Mouse (Mus musculus): ENCODE results near the gene Wfdc12. TPM values are rescaled to one million over a fixed set of nuclear protein-coding genes. Genes with fewer than 3 reads are reported as not detected.
"Not testable (repeated sequence)": the region's sequence is repeated elsewhere in the genome, so short reads cannot be mapped to it uniquely, and the experiment has no call there.

Wfdc12 gene
- polyA plus RNA-seq, 1 experiment from 2014 or later: not detected

DNA sequence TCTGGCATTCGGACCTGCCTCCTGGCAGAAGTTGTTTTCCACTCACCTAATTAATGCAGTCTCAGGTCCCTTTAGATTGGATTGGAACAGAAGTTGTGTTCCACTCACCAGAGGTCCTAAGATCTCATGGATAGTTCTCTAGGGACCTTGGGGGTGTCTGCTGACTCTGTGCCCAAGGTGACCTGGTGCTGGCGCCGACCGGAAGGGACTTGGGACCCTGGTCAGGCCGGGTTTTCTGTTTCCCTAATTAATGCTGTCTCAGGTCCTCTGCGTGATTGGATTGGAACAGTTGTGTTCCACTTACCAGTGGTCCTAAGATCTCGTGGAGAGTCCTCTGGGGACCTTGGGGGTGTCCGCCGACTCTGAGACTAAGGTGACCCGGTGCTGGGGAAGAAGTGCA, 15.6 kb upstream of the Wfdc12 start:
- H3K36me3 ChIP-seq (ENCODE audit: control insufficient read depth, insufficient read depth, low read length); H3K27me3 ChIP-seq (ENCODE audit: control insufficient read depth, insufficient read depth, low read length); ATAC-seq (ENCODE audit: insufficient read depth, low FRiP score, low TSS enrichment); H3K4me1 ChIP-seq (ENCODE audit: control insufficient read depth, insufficient read depth, low read length); H3K27ac ChIP-seq (ENCODE audit: low read depth, low read length); H3K9ac ChIP-seq (ENCODE audit: low read length); H3K4me3 ChIP-seq (ENCODE audit: low read depth, low read length); DNase-seq (ENCODE audit: low spot score); H3K9me3 ChIP-seq (ENCODE audit: control insufficient read depth, low read length); H3K4me2 ChIP-seq (ENCODE audit: low read depth): not testable (repeated sequence)
- WGBS: 90% methylated on average over 10 of the region's 10 CpGs

DNA sequence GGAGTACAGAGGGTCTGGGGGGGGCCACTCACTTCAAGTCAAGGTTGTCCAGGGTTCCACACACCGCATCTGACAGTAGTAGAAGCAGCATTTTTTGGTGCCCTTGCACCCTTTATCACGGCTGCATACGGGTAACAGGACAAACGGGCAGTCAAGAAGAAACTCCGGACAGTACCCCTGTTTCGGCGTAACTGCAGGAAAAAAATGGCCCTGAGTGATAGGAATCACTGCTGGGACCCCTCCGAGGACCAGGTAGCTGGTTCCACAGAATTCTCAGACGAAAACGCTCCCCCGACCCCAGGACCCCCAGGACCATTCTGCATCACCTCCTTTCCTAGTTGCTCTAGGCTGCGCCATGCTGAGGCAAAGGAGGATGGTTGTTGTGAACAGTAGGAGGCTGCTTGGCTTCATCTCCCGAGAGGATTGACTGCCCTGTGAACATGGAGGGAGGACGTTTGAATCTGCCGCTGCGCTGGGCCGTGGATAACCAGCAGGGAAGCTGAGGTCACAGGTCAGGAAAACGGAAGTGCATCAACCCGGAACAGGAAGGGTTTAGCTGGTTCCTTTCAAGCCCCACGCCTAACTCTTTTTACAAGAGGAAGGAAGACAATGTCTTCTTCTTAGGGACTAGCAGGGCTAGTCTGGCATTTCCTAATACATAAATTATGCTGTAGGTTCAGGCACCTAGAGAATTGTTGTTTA, 9.4 kb upstream of the Wfdc12 start, which contains the start of gene Wfdc15a:
Gene Wfdc15a, minus strand, starts transcription at position 505 of the 702 bp plus-strand sequence.
- 78% methylated on average over 20 of the region's 20 CpGs for WGBS
- H3K9ac ChIP-seq (ENCODE audit: low read length): no peak within 1 kb of the TSS
- no peaks in the 10 kb centered on the region for H3K27me3 ChIP-seq (ENCODE audit: control insufficient read depth, insufficient read depth, low read length)

DNA sequence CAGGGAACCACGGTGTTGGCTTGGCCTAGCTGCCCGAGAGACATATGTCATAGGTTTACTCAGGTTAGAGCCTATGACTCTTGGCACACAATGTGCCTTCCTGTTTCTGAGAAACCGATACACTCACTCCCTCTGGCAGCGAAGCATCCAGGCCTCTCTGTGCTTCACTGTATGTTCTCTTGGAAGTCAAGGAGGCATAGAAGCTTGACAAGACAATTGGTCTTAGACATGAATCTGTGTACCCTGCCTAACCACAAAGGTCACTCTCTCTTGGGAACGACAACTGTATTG, 6.2 kb upstream of the Wfdc12 start:
- ATAC-seq (ENCODE audit: insufficient read depth, low FRiP score, low TSS enrichment) (no peak), DNase-seq (ENCODE audit: low spot score) (no peak)
- H3K9me3 ChIP-seq (ENCODE audit: control insufficient read depth, low read length): no peaks in the 10 kb centered on the region
- H3K9ac ChIP-seq (ENCODE audit: low read length): no peak overlapping the region
- H3K27ac ChIP-seq (ENCODE audit: low read depth, low read length): no peak overlapping the region
- H3K27me3 ChIP-seq (ENCODE audit: control insufficient read depth, insufficient read depth, low read length): no peaks in the 10 kb centered on the region
- no peak overlapping the region for H3K4me3 ChIP-seq (ENCODE audit: low read depth, low read length)
- H3K4me1 ChIP-seq (ENCODE audit: control insufficient read depth, insufficient read depth, low read length): no peaks in the 10 kb centered on the region
- H3K36me3 ChIP-seq (ENCODE audit: control insufficient read depth, insufficient read depth, low read length): no peaks in the 10 kb centered on the region
- 86% methylated on average over 5 of the region's 5 CpGs for WGBS
- H3K4me2 ChIP-seq (ENCODE audit: low read depth): no peak overlapping the region

More for the DNA sequence above, 9.4 kb upstream of the Wfdc12 start, which contains the start of gene Wfdc15a:
- DNase-seq (ENCODE audit: low spot score) (no peak), ATAC-seq (ENCODE audit: insufficient read depth, low FRiP score, low TSS enrichment) (no peak)
- no peaks in the 10 kb centered on the region for H3K36me3 ChIP-seq (ENCODE audit: control insufficient read depth, insufficient read depth, low read length)
- H3K27ac ChIP-seq (ENCODE audit: low read depth, low read length): no peak within 1 kb of the TSS
- H3K4me1 ChIP-seq (ENCODE audit: control insufficient read depth, insufficient read depth, low read length): no peaks in the 10 kb centered on the region
- H3K4me2 ChIP-seq (ENCODE audit: low read depth): no peak within 1 kb of the TSS
- H3K9me3 ChIP-seq (ENCODE audit: control insufficient read depth, low read length): no peaks in the 10 kb centered on the region
- H3K4me3 ChIP-seq (ENCODE audit: low read depth, low read length): no peak within 1 kb of the TSS

DNA sequence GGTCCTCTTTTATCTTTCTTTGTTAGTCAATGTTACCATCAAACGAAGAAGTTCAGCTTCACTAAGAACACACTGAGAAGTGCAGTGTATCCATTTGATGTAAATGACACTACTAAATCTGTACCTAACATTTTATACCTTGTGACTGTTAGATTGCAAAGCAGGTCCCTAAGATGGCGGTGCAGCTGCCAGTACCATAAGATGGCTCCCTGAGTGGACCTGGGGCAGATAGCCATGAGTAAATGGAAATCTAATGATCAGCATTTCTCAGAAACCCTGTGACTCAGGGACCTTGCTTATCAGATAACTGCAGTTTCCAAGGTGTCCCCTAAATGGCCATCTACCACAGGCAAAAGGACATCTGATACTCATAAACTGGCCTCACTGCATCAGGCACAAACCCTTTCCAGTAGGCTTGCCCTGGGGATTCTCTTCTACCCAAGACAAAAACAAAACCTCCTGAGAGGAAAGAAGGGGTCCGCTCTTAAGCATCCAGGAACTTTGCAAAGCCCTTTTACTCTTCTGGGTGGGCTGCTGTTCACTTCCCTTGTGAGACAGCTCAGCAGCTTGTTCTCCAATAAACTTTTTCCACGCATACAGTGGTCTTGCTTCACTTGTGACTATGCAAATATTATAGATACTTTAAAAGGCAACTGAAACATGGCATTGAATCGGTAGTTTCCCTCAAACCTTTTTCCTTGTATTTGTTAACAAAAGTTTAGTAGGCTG, 5.7 kb upstream of the Wfdc12 start:
- no peaks in the 10 kb centered on the region for H3K36me3 ChIP-seq (ENCODE audit: control insufficient read depth, insufficient read depth, low read length)
- 91% methylated on average over 5 of the region's 5 CpGs for WGBS

DNA sequence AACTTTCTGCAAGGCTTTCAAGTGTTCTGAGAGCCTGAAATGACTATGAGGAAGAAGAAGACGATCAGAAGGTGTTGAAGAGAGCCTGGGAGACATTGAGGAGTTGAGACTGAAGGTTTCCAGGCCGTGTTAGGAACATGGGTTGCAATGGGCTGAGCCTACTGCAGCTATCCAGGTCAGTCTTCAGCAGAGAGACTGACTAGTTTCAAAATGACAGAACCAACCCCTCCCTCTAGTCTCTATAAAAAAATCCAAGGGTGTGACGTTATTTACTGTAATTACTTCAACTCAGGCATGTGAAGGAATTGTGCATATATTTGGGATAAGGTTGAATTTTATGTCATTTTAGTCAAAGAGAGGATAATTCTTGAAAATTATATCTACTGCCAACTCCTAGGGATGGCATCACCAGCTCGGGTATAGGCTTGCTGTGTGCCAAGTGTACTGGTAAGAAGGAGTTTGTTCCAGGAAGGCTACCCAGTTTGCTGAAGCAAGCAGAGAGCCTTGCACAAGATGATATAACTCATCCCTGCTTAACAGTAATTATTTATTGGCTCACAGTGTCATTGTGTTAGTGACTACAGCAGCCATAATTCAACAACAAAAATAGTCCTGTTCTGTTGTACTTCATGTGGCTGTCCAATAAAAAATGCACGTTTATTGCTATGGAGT, 4.7 kb upstream of the Wfdc12 start:
- Histone ChIP-seq H3K4me3 (ENCODE audit: low read depth, low read length) (no peak overlapping the region), H3K9ac (ENCODE audit: low read length) (no peak overlapping the region), H3K27me3 (ENCODE audit: control insufficient read depth, insufficient read depth, low read length) (no peaks in the 10 kb centered on the region), H3K27ac (ENCODE audit: low read depth, low read length) (no peak overlapping the region), H3K36me3 (ENCODE audit: control insufficient read depth, insufficient read depth, low read length) (no peaks in the 10 kb centered on the region), H3K4me2 (ENCODE audit: low read depth) (no peak overlapping the region), H3K9me3 (ENCODE audit: control insufficient read depth, low read length) (no peaks in the 10 kb centered on the region), H3K4me1 (ENCODE audit: control insufficient read depth, insufficient read depth, low read length) (no peaks in the 10 kb centered on the region)
- 82% methylated on average over 5 of the region's 5 CpGs for WGBS
- DNase-seq (ENCODE audit: low spot score): no peak
- no peak for ATAC-seq (ENCODE audit: insufficient read depth, low FRiP score, low TSS enrichment)

More for the DNA sequence above, 5.7 kb upstream of the Wfdc12 start:
- no peak overlapping the region for H3K9ac ChIP-seq (ENCODE audit: low read length)
- ATAC-seq (ENCODE audit: insufficient read depth, low FRiP score, low TSS enrichment) (no peak), DNase-seq (ENCODE audit: low spot score) (no peak)
- no peak overlapping the region for H3K4me3 ChIP-seq (ENCODE audit: low read depth, low read length)
- no peak overlapping the region for H3K4me2 ChIP-seq (ENCODE audit: low read depth)
- H3K9me3 ChIP-seq (ENCODE audit: control insufficient read depth, low read length): no peaks in the 10 kb centered on the region
- H3K4me1 ChIP-seq (ENCODE audit: control insufficient read depth, insufficient read depth, low read length): no peaks in the 10 kb centered on the region
- H3K27me3 ChIP-seq (ENCODE audit: control insufficient read depth, insufficient read depth, low read length): no peaks in the 10 kb centered on the region
- H3K27ac ChIP-seq (ENCODE audit: low read depth, low read length): no peak overlapping the region

DNA sequence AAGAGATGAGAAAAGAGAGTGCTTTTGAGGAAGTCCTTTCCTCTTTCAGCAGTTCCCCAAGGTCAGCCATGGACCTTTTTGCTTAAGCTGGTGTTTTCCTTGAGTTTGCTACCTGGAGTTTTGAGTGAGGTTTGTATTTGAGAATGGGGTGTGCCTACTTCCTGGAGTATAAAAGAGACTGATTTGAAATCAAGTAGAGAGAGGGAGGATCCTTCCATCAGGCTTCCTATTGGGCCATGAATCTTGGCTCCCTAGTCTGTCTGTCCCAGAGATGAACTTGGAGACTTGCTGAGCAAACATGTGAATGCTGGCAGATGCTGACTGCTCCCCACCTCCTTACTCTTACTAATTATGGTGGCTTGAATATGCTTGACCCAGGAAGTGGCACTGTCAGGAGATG, 1.9 kb upstream of the Wfdc12 start:
- Histone ChIP-seq H3K9ac (ENCODE audit: low read length) (no peak overlapping the region), H3K27me3 (ENCODE audit: control insufficient read depth, insufficient read depth, low read length) (no peaks in the 10 kb centered on the region), H3K9me3 (ENCODE audit: control insufficient read depth, low read length) (no peaks in the 10 kb centered on the region), H3K4me3 (ENCODE audit: low read depth, low read length) (no peak overlapping the region), H3K36me3 (ENCODE audit: control insufficient read depth, insufficient read depth, low read length) (no peaks in the 10 kb centered on the region), H3K4me1 (ENCODE audit: control insufficient read depth, insufficient read depth, low read length) (no peaks in the 10 kb centered on the region), H3K27ac (ENCODE audit: low read depth, low read length) (no peak overlapping the region), H3K4me2 (ENCODE audit: low read depth) (no peak overlapping the region)
- DNase-seq (ENCODE audit: low spot score) (no peak), ATAC-seq (ENCODE audit: insufficient read depth, low FRiP score, low TSS enrichment) (no peak)

DNA sequence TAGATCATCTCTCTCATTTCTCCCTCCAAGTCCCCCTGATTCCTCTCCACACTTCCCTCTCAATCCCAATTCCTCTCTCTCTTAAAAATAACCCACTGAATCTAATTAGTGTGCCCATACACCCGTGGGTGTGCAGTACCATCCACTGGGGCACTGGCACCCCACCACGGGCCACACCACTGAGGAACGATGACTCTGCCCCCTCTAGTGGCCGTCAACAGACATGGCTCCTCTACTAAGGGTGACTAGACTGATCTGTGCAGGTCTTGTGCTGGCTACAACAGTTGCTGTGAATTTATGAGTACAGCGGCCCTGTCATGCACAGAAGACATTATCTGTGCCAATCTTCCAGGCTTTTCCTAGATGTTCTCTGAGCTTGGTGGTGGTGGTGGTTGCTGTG, 1.7 kb downstream of the Wfdc12 start:
- WGBS: 31% methylated on average over 5 of the region's 5 CpGs
- no peaks in the 10 kb centered on the region for H3K9me3 ChIP-seq (ENCODE audit: control insufficient read depth, low read length)
- H3K9ac ChIP-seq (ENCODE audit: low read length): no peak overlapping the region
- H3K27ac ChIP-seq (ENCODE audit: low read depth, low read length): no peak overlapping the region
- no peak overlapping the region for H3K4me2 ChIP-seq (ENCODE audit: low read depth)
- no peaks in the 10 kb centered on the region for H3K36me3 ChIP-seq (ENCODE audit: control insufficient read depth, insufficient read depth, low read length)
- no peaks in the 10 kb centered on the region for H3K27me3 ChIP-seq (ENCODE audit: control insufficient read depth, insufficient read depth, low read length)
- H3K4me1 ChIP-seq (ENCODE audit: control insufficient read depth, insufficient read depth, low read length): no peaks in the 10 kb centered on the region
- DNase-seq (ENCODE audit: low spot score) (no peak), ATAC-seq (ENCODE audit: insufficient read depth, low FRiP score, low TSS enrichment) (no peak)
- H3K4me3 ChIP-seq (ENCODE audit: low read depth, low read length): no peak overlapping the region

DNA sequence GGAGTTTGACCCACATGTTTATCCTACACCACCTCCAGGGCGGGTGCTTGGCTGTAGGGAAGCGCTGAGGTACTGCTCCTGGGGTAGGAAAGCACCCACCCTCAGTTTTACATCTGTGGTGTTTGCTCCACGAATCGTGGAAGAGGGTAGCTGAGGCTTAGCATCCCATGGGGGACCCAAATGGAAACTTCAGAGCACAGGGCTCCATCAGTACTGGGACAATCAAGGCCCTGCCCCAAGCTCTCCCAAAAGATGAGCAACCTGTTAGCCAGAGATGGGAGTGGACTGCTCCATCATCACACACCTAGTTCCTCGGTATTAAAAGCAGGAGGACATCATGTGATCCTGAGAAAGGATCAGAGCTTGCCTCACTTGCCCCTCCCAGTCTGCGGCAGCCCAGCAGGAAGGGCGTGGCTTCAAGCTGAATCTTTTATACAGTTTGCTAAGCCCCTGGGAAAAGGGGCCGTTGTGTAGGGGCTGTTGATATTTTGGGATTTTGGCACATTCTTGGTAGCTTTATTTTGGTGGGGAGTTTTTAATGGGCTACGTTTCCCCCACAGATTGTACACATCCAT, 6.2 kb downstream of the Wfdc12 start:
- ATAC-seq (ENCODE audit: insufficient read depth, low FRiP score, low TSS enrichment) (no peak), DNase-seq (ENCODE audit: low spot score) (no peak)
- H3K27ac ChIP-seq (ENCODE audit: low read depth, low read length): no peak overlapping the region
- H3K4me2 ChIP-seq (ENCODE audit: low read depth): no peak overlapping the region
- H3K27me3 ChIP-seq (ENCODE audit: control insufficient read depth, insufficient read depth, low read length): no peaks in the 10 kb centered on the region
- H3K4me3 ChIP-seq (ENCODE audit: low read depth, low read length): no peak overlapping the region
- no peaks in the 10 kb centered on the region for H3K9me3 ChIP-seq (ENCODE audit: control insufficient read depth, low read length)
- WGBS: 39% methylated on average over 9 of the region's 9 CpGs
- H3K36me3 ChIP-seq (ENCODE audit: control insufficient read depth, insufficient read depth, low read length): no peaks in the 10 kb centered on the region
- no peaks in the 10 kb centered on the region for H3K4me1 ChIP-seq (ENCODE audit: control insufficient read depth, insufficient read depth, low read length)
- H3K9ac ChIP-seq (ENCODE audit: low read length): no peak overlapping the region
